Mouse (Mus musculus): ENCODE data around the gene Khnyn.

DNA sequence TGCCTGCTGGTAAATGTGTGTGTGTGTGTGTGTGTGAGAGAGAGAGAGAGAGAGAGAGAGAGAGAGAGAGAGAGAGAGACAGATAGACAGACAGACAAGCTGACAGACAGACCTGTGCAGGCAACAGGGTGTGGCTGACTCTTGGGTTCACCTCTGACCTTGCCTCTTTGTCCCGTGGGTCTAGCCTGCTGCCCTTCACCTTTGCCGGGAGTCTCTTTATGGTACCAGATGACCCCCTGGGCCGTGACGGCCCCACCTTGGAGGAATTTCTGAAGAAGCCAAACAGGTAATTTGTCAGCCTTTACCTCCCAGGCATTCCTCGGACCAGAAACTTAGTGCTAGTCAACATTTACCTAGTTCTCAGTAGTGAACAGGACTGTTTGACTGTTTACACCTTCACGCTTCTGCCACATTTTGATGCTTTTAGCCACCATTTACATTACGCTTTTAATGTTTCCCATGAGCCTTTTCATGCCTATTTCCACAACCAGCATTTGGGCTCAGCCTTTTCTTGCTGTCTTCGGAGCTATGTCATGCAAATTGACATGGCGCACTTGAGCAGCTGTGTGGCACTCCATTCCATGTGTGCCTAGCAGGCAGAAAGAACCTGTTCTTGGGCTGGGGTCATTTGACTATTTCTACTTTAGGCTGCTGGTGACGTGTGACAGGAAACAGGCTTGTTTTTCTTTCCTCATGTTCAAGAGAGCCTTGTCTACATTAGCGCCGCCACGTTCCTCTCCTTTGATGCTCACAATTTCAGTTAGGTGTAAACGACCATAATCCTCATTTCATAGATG lies 16.3 kb upstream of the Khnyn start:
- TF ChIP-seq GATA1 (IDR thresholded peaks at IDR 0.05; ENCODE audit: borderline replicate concordance, low read length), result no peak
- no peak for TF ChIP-seq FLI1 (IDR thresholded peaks at IDR 0.05; ENCODE audit: low read length)

All from megakaryocyte, embryonic 14.5 days (primary cell).